Mouse (Mus musculus) C2C12 (cell line): ENCODE data around the gene Tmcc3.

ENCODE experiments used
- CEBPB ChIP-seq: IDR thresholded peaks from one replicate; pipeline ENCODE4 v1.6.1; 2011; ENCODE audit warnings: low read depth, mild to moderate bottlenecking, control low read depth, moderate library complexity
- CTCF ChIP-seq: IDR thresholded peaks from one replicate; pipeline ENCODE4 v1.5.1; 2011; ENCODE audit not compliant: control insufficient read depth, insufficient read depth, insufficient read length
- MYOG ChIP-seq: IDR thresholded peaks from one replicate; pipeline ENCODE4 v1.6.1; 2011; ENCODE audit not compliant: control insufficient read depth, insufficient read length; ENCODE audit errors: extremely low read depth

- TF ChIP-seq CTCF (no peak), CEBPB (no peak), MYOG (no peak)
These were observed 289.3 kb downstream of the Tmcc3 start for GRCm38 (mm10) chr10:94601034-94601433.
